Mouse (Mus musculus): ENCODE results near the gene Tmprss11c.
"Not testable (repeated sequence)": the region's sequence is repeated elsewhere in the genome, so short reads cannot be mapped to it uniquely, and the experiment has no call there.

Gene Tmprss11c

GRCm38 (mm10) chr5:86289208-86289607, at the start of gene Tmprss11c:
Gene Tmprss11c, minus strand, starts transcription at chr5:86289308.
- no peak for DNase-seq (ENCODE audit: low read depth, low spot score)

- DNase-seq (ENCODE audit: low read depth, low spot score) = not testable (repeated sequence)
Observed at GRCm38 (mm10) chr5:86318018-86318956, 29.2 kb upstream of the Tmprss11c start.

- DNase-seq (ENCODE audit: low read depth, low spot score) = no peak
Observed at GRCm38 (mm10) chr5:86306116-86306515, 17.0 kb upstream of the Tmprss11c start.

- DNase-seq (ENCODE audit: low read depth, low spot score) = no peak
Observed at GRCm38 (mm10) chr5:86303877-86304276, 14.8 kb upstream of the Tmprss11c start.

GRCm38 (mm10) chr5:86246559-86246958, 42.5 kb downstream of the Tmprss11c start:
- no peak for DNase-seq (ENCODE audit: low read depth, low spot score)

- DNase-seq (ENCODE audit: low read depth, low spot score) = no peak
Observed at GRCm38 (mm10) chr5:86244880-86245279, 44.2 kb downstream of the Tmprss11c start.

- DNase-seq (ENCODE audit: low read depth, low spot score) = no peak
Observed at GRCm38 (mm10) chr5:86244275-86244674, 44.8 kb downstream of the Tmprss11c start.

- no peak for DNase-seq (ENCODE audit: low read depth, low spot score)
Observed at GRCm38 (mm10) chr5:86227156-86227853, 61.8 kb downstream of the Tmprss11c start.

- DNase-seq (ENCODE audit: low read depth, low spot score) = no peak
Observed at GRCm38 (mm10) chr5:86197801-86198200, 91.3 kb downstream of the Tmprss11c start, which contains the start of gene Gnrhr. Gene Gnrhr, minus strand, starts transcription at chr5:86197901.

- DNase-seq (ENCODE audit: low read depth, low spot score) = peak; percentile 32
Observed at GRCm38 (mm10) chr5:86191356-86191755, 97.8 kb downstream of the Tmprss11c start.

GRCm38 (mm10) chr5:86190770-86191169, 98.3 kb downstream of the Tmprss11c start:
- DNase-seq (ENCODE audit: low read depth, low spot score) = peak; percentile 30

GRCm38 (mm10) chr5:86190290-86190689, 98.8 kb downstream of the Tmprss11c start:
- DNase-seq (ENCODE audit: low read depth, low spot score) = no peak

- DNase-seq (ENCODE audit: low read depth, low spot score) = no peak
Observed at GRCm38 (mm10) chr5:86187441-86187840, 101.7 kb downstream of the Tmprss11c start.

Data from embryo, embryonic 11.5 days (tissue).